Mouse (Mus musculus) hindbrain, embryonic 11.5 days (tissue): ENCODE results near the gene Greb1. TPM values are rescaled to one million over a fixed set of nuclear protein-coding genes. Genes with fewer than 3 reads are reported as not detected.
A peak's percentile ranks its signal among the peaks of the same experiment; 100 is the strongest.

Source experiments
- ATAC-seq: fragments of 200-750 bp; cut with Nextera tagmentation; 2 replicates; pipeline ENCODE4 v1.8.0; 2017; ENCODE audit warnings: mild to moderate bottlenecking, moderate TSS enrichment, moderate library complexity; ENCODE audit not compliant: low FRiP score
- DNase-seq: peaks from one replicate; pipeline ENCODE4 v3.0.0-alpha.2; 2015; ENCODE audit warnings: low spot score
- H3K27ac ChIP-seq: fragments of 300-500 bp; sonication (generic); 2 replicates; pipeline ENCODE4 v1.5.1; 2014; ENCODE audit warnings: mild to moderate bottlenecking, low read depth, low read length
- H3K27me3 ChIP-seq: fragments of 300-500 bp; sonication (generic); 2 replicates; pipeline ENCODE4 v1.6.1; 2014; ENCODE audit warnings: mild to moderate bottlenecking, low read length, moderate library complexity, mixed read lengths; ENCODE audit not compliant: control insufficient read depth, insufficient read depth
- H3K36me3 ChIP-seq: fragments of 300-500 bp; sonication (generic); 2 replicates; pipeline ENCODE4 v1.6.1; 2014; ENCODE audit warnings: mild to moderate bottlenecking, low read length, moderate library complexity, mixed read lengths; ENCODE audit not compliant: control insufficient read depth, insufficient read depth
- H3K4me1 ChIP-seq: fragments of 300-500 bp; sonication (generic); replicated peaks from 2 replicates; pipeline ENCODE4 v1.6.1; 2014; ENCODE audit warnings: low read length, mixed read lengths; ENCODE audit not compliant: control insufficient read depth, insufficient read depth
- H3K4me2 ChIP-seq: fragments of 300-500 bp; sonication (generic); replicated peaks from 2 replicates; pipeline ENCODE4 v1.6.1; 2014; ENCODE audit warnings: mild to moderate bottlenecking, low read depth, low read length
- H3K4me3 ChIP-seq: fragments of 300-500 bp; sonication (generic); 2 replicates; pipeline ENCODE4 v1.5.1; 2014; ENCODE audit warnings: low read depth, low read length
- H3K9ac ChIP-seq: fragments of 300-500 bp; sonication (generic); 2 replicates; pipeline ENCODE4 v1.6.1; 2014; ENCODE audit warnings: low read depth, low read length
- H3K9me3 ChIP-seq: fragments of 300-500 bp; sonication (generic); 2 replicates; pipeline ENCODE4 v1.6.1; 2016; ENCODE audit warnings: low read length; ENCODE audit not compliant: control insufficient read depth
- WGBS: fragments of 180-500 bp; shearing (Covaris S2); extraction: QIAGEN DNeasy Blood & Tissue Kit; methylation state at CpG from one replicate; pipeline ENCODE4 v1.1.7; 2014; 5-methylcytosine and 5-hydroxymethylcytosine counted together
- polyA plus RNA-seq: library from polyadenylated mRNA; unstranded; fragments of >200 nt; fragmentation: Nextera tagmentation; extraction: Ambion mirVana; gene quantifications from 2 replicates; pipeline ENCODE4 v1.2.1, GENCODE M21; 2014

Gene Greb1
- polyA plus RNA-seq, 1 experiment from 2014 or later = 11.2 TPM

GRCm38 (mm10) chr12:16834701-16835100 is 34.0 kb upstream of the Greb1 start:
- WGBS = 64% methylated on average over 11 of the region's 11 CpGs
- no peak for ATAC-seq
- H3K4me2 ChIP-seq = no peak overlapping the region

GRCm38 (mm10) chr12:16831071-16831470 is 30.4 kb upstream of the Greb1 start:
- 64% methylated on average over 4 of the region's 4 CpGs for WGBS

More at GRCm38 (mm10) chr12:16834701-16835100, 34.0 kb upstream of the Greb1 start:
- H3K9ac ChIP-seq = no peak overlapping the region
- no peaks in the 10 kb centered on the region for H3K9me3 ChIP-seq
- H3K27me3 ChIP-seq = no peaks in the 10 kb centered on the region
- no peaks in the 10 kb centered on the region for H3K4me1 ChIP-seq
- H3K4me3 ChIP-seq = no peak overlapping the region
- H3K36me3 ChIP-seq = no peaks in the 10 kb centered on the region
- H3K27ac ChIP-seq = no peak overlapping the region
- DNase-seq = no peak

GRCm38 (mm10) chr12:16829785-16830184 is 29.1 kb upstream of the Greb1 start:
- no peaks in the 10 kb centered on the region for H3K9me3 ChIP-seq
- no peak for DNase-seq
- H3K9ac ChIP-seq = no peak overlapping the region
- H3K27ac ChIP-seq = no peak overlapping the region
- no peaks in the 10 kb centered on the region for H3K4me1 ChIP-seq
- H3K4me3 ChIP-seq = no peak overlapping the region
- H3K27me3 ChIP-seq = no peaks in the 10 kb centered on the region
- WGBS = 77% methylated on average over 2 of the region's 2 CpGs
- ATAC-seq = no peak
- 0 out of 2 replicates have a peak, but pooled peaks cover under 1% of the 10 kb centered on the region for H3K36me3 ChIP-seq
- H3K4me2 ChIP-seq = no peak overlapping the region

More at GRCm38 (mm10) chr12:16831071-16831470, 30.4 kb upstream of the Greb1 start:
- Histone ChIP-seq H3K9me3 (no peaks in the 10 kb centered on the region), H3K9ac (no peak overlapping the region), H3K36me3 (no peaks in the 10 kb centered on the region), H3K4me2 (no peak overlapping the region), H3K4me3 (no peak overlapping the region), H3K27me3 (no peaks in the 10 kb centered on the region), H3K27ac (no peak overlapping the region), H3K4me1 (no peaks in the 10 kb centered on the region)
- ATAC-seq (no peak), DNase-seq (no peak)

GRCm38 (mm10) chr12:16828505-16828904 is 27.8 kb upstream of the Greb1 start:
- WGBS = 83% methylated on average over 6 of the region's 6 CpGs
- Histone ChIP-seq H3K9me3 (no peaks in the 10 kb centered on the region), H3K36me3 (0 out of 2 replicates have a peak, but pooled peaks cover 2% of the 10 kb centered on the region), H3K27me3 (no peaks in the 10 kb centered on the region), H3K4me3 (no peak overlapping the region), H3K27ac (no peak overlapping the region), H3K4me1 (no peaks in the 10 kb centered on the region), H3K4me2 (no peak overlapping the region), H3K9ac (no peak overlapping the region)
- ATAC-seq = no peak
- no peak for DNase-seq

- Histone ChIP-seq H3K4me2 (no peak overlapping the region), H3K36me3 (peaks cover 15% of the 10 kb centered on the region), H3K27me3 (no peaks in the 10 kb centered on the region), H3K9me3 (no peaks in the 10 kb centered on the region), H3K4me1 (no peaks in the 10 kb centered on the region), H3K27ac (no peak overlapping the region), H3K4me3 (no peak overlapping the region), H3K9ac (no peak overlapping the region)
- ATAC-seq (no peak), DNase-seq (no peak)
- 88% methylated on average over 1 of the region's 1 CpGs for WGBS
These were observed 23.0 kb upstream of the Greb1 start for GRCm38 (mm10) chr12:16823701-16824100.

GRCm38 (mm10) chr12:16822181-16822734 is 21.6 kb upstream of the Greb1 start:
- H3K9me3 ChIP-seq = no peaks in the 10 kb centered on the region
- ATAC-seq = no peak
- no peak overlapping the region for H3K4me2 ChIP-seq
- H3K27me3 ChIP-seq = no peaks in the 10 kb centered on the region
- no peak overlapping the region for H3K4me3 ChIP-seq
- no peak for DNase-seq
- 93% methylated on average over 10 of the region's 10 CpGs for WGBS
- no peak overlapping the region for H3K27ac ChIP-seq
- H3K9ac ChIP-seq = no peak overlapping the region
- peaks cover 15% of the 10 kb centered on the region for H3K36me3 ChIP-seq
- H3K4me1 ChIP-seq = no peaks in the 10 kb centered on the region

- Histone ChIP-seq H3K4me2 (no peak overlapping the region), H3K4me1 (no peaks in the 10 kb centered on the region), H3K27ac (no peak overlapping the region), H3K4me3 (no peak overlapping the region), H3K36me3 (peaks cover 15% of the 10 kb centered on the region), H3K9me3 (no peaks in the 10 kb centered on the region), H3K27me3 (no peaks in the 10 kb centered on the region), H3K9ac (no peak overlapping the region)
- ATAC-seq (no peak), DNase-seq (no peak)
- 88% methylated on average over 7 of the region's 7 CpGs for WGBS
These were observed 20.1 kb upstream of the Greb1 start for GRCm38 (mm10) chr12:16820761-16821160.

- peak; percentile 79 for DNase-seq
- Histone ChIP-seq H3K4me2 (no peak overlapping the region), H3K4me1 (no peaks in the 10 kb centered on the region), H3K36me3 (peaks cover 13% of the 10 kb centered on the region), H3K9ac (no peak overlapping the region), H3K9me3 (no peaks in the 10 kb centered on the region), H3K4me3 (no peak overlapping the region), H3K27me3 (no peaks in the 10 kb centered on the region), H3K27ac (peak overlapping the region; percentile 62)
- ATAC-seq = peak; percentile 87
- WGBS = 28% methylated on average over 11 of the region's 11 CpGs
These were observed 17.8 kb upstream of the Greb1 start for GRCm38 (mm10) chr12:16818513-16818912.

- peaks cover 10% of the 10 kb centered on the region for H3K36me3 ChIP-seq
- DNase-seq (no peak), ATAC-seq (no peak)
- no peaks in the 10 kb centered on the region for H3K27me3 ChIP-seq
- H3K4me3 ChIP-seq = no peak overlapping the region
- H3K4me1 ChIP-seq = no peaks in the 10 kb centered on the region
- no peak overlapping the region for H3K9ac ChIP-seq
- WGBS = 90% methylated on average over 4 of the region's 4 CpGs
- no peak overlapping the region for H3K27ac ChIP-seq
- H3K4me2 ChIP-seq = no peak overlapping the region
- H3K9me3 ChIP-seq = no peaks in the 10 kb centered on the region
These were observed 16.5 kb upstream of the Greb1 start for GRCm38 (mm10) chr12:16817147-16817546.
